Mouse (Mus musculus) forebrain, embryonic 10.5 days (tissue): ENCODE data around the gene Gzmm. TPM values are rescaled to one million over a fixed set of nuclear protein-coding genes. Genes with fewer than 3 reads are reported as not detected.
"Not testable (repeated sequence)": the region's sequence is repeated elsewhere in the genome, so short reads cannot be mapped to it uniquely, and the experiment has no call there.

ENCODE experiments used
- DNase-seq: peaks from one replicate; pipeline ENCODE4 v3.0.0-alpha.2; 2017; ENCODE audit warnings: low spot score; ENCODE audit errors: extremely low spot score
- H3K27ac ChIP-seq: fragments of 300-500 bp; sonication (generic); 2 replicates; pipeline ENCODE4 v1.5.1; 2016; ENCODE audit warnings: mild to moderate bottlenecking
- H3K27me3 ChIP-seq: fragments of 300-500 bp; sonication (generic); 2 replicates; pipeline ENCODE4 v1.6.1; 2016; ENCODE audit warnings: mild to moderate bottlenecking; ENCODE audit not compliant: poor library complexity, severe bottlenecking
- H3K36me3 ChIP-seq: fragments of 300-500 bp; sonication (generic); replicated peaks from 2 replicates; pipeline ENCODE4 v1.6.1; 2016; ENCODE audit warnings: mild to moderate bottlenecking, moderate library complexity
- H3K4me1 ChIP-seq: fragments of 300-500 bp; sonication (generic); 2 replicates; pipeline ENCODE4 v1.6.1; 2016
- H3K4me3 ChIP-seq: fragments of 300-500 bp; sonication (generic); 2 replicates; pipeline ENCODE4 v1.5.1; 2016; ENCODE audit warnings: mild to moderate bottlenecking, moderate library complexity
- H3K9me3 ChIP-seq: fragments of 300-500 bp; sonication (generic); 2 replicates; pipeline ENCODE4 v1.6.1; 2016; ENCODE audit warnings: mild to moderate bottlenecking, moderate library complexity
- WGBS: fragments of 180-500 bp; shearing (Covaris S2); methylation state at CpG from one replicate; pipeline ENCODE4 v1.1.7; 2016; 5-methylcytosine and 5-hydroxymethylcytosine counted together
- polyA plus RNA-seq: library from polyadenylated mRNA; unstranded; fragments of >200 nt; fragmentation: Nextera tagmentation; extraction: Ambion mirVana; gene quantifications from 2 replicates; pipeline ENCODE4 v1.2.1, GENCODE M21; 2016

Gzmm gene
- polyA plus RNA-seq, 1 experiment from 2014 or later: 1.0 TPM

GRCm38 (mm10) chr10:79696129-79696651 is 7.4 kb downstream of the Gzmm start:
- H3K27me3 ChIP-seq: no peaks in the 10 kb centered on the region
- H3K4me1 ChIP-seq: peaks cover 22% of the 10 kb centered on the region
- WGBS: 62% methylated on average over 9 of the region's 9 CpGs
- no peak for DNase-seq
- no peak overlapping the region for H3K4me3 ChIP-seq
- peaks cover 7% of the 10 kb centered on the region for H3K9me3 ChIP-seq
- H3K27ac ChIP-seq: peak overlapping the region; percentile 40; the same call in 1 of the 2 replicates
- H3K36me3 ChIP-seq: peaks cover 5% of the 10 kb centered on the region; the same call in 1 of the 2 replicates

GRCm38 (mm10) chr10:79697916-79698315 is 9.1 kb downstream of the Gzmm start:
- 84% methylated on average over 6 of the region's 6 CpGs for WGBS
- peaks cover 31% of the 10 kb centered on the region for H3K4me1 ChIP-seq
- no peak overlapping the region for H3K27ac ChIP-seq
- no peaks in the 10 kb centered on the region for H3K27me3 ChIP-seq
- DNase-seq: no peak
- no peaks in the 10 kb centered on the region for H3K36me3 ChIP-seq
- H3K9me3 ChIP-seq: no peaks in the 10 kb centered on the region
- H3K4me3 ChIP-seq: no peak overlapping the region

GRCm38 (mm10) chr10:79698459-79698858 is 9.6 kb downstream of the Gzmm start:
- H3K27ac ChIP-seq: no peak overlapping the region
- no peaks in the 10 kb centered on the region for H3K9me3 ChIP-seq
- H3K36me3 ChIP-seq: no peaks in the 10 kb centered on the region
- no peaks in the 10 kb centered on the region for H3K27me3 ChIP-seq
- DNase-seq: no peak
- WGBS: 97% methylated on average over 6 of the region's 6 CpGs
- peaks cover 31% of the 10 kb centered on the region for H3K4me1 ChIP-seq
- H3K4me3 ChIP-seq: no peak overlapping the region

- DNase-seq: no peak
- Histone ChIP-seq H3K4me3 (no peak overlapping the region), H3K36me3 (no peaks in the 10 kb centered on the region), H3K4me1 (peaks cover 39% of the 10 kb centered on the region), H3K9me3 (no peaks in the 10 kb centered on the region), H3K27me3 (no peaks in the 10 kb centered on the region), H3K27ac (peak overlapping the region; percentile 8)
- 52% methylated on average over 7 of the region's 7 CpGs for WGBS
These were observed 11.9 kb downstream of the Gzmm start for GRCm38 (mm10) chr10:79700676-79701075.

GRCm38 (mm10) chr10:79701443-79702129 is 12.8 kb downstream of the Gzmm start:
- H3K27me3 ChIP-seq: no peaks in the 10 kb centered on the region
- H3K4me1 ChIP-seq: peaks cover 39% of the 10 kb centered on the region
- H3K36me3 ChIP-seq: peaks cover 7% of the 10 kb centered on the region
- 64% methylated on average over 10 of the region's 10 CpGs for WGBS
- no peak for DNase-seq
- H3K4me3 ChIP-seq: no peak overlapping the region
- H3K27ac ChIP-seq: peak overlapping the region; percentile 8
- no peaks in the 10 kb centered on the region for H3K9me3 ChIP-seq

- WGBS: 86% methylated on average over 4 of the region's 4 CpGs
- H3K4me3 ChIP-seq, H3K9me3 ChIP-seq, H3K27me3 ChIP-seq, H3K27ac ChIP-seq, DNase-seq: not testable (repeated sequence)
- peaks cover 21% of the 10 kb centered on the region for H3K36me3 ChIP-seq
- peaks cover 52% of the 10 kb centered on the region for H3K4me1 ChIP-seq
These were observed 14.2 kb downstream of the Gzmm start for GRCm38 (mm10) chr10:79702970-79703369.

- H3K36me3 ChIP-seq: peaks cover 27% of the 10 kb centered on the region
- DNase-seq: no peak
- H3K27ac ChIP-seq: peak overlapping the region; percentile 98
- H3K4me3 ChIP-seq: peak overlapping the region; percentile 86
- H3K27me3 ChIP-seq: no peaks in the 10 kb centered on the region
- no peaks in the 10 kb centered on the region for H3K9me3 ChIP-seq
- H3K4me1 ChIP-seq: peaks cover 54% of the 10 kb centered on the region
- 77% methylated on average over 10 of the region's 10 CpGs for WGBS
These were observed 14.7 kb downstream of the Gzmm start for GRCm38 (mm10) chr10:79703541-79703940.

- Histone ChIP-seq H3K27me3 (no peaks in the 10 kb centered on the region), H3K9me3 (no peaks in the 10 kb centered on the region), H3K36me3 (peaks cover 34% of the 10 kb centered on the region), H3K27ac (peak within 1 kb of the TSS; percentile 98), H3K4me3 (peak within 1 kb of the TSS; percentile 86), H3K4me1 (peaks cover 61% of the 10 kb centered on the region)
- WGBS: under 1% methylated on average over 65 of the region's 65 CpGs
- DNase-seq: peak; percentile 98
These were observed 15.5 kb downstream of the Gzmm start, which contains the start of gene Bsg for GRCm38 (mm10) chr10:79704065-79704969. Bsg (plus strand) TSS chr10:79704491.

GRCm38 (mm10) chr10:79704970-79705360 is 16.1 kb downstream of the Gzmm start:
- Histone ChIP-seq H3K27me3 (no peaks in the 10 kb centered on the region), H3K9me3 (no peaks in the 10 kb centered on the region), H3K4me3 (peak overlapping the region; percentile 86), H3K36me3 (peaks cover 41% of the 10 kb centered on the region), H3K4me1 (peaks cover 67% of the 10 kb centered on the region), H3K27ac (peak overlapping the region; percentile 98)
- 5% methylated on average over 10 of the region's 10 CpGs for WGBS
- no peak for DNase-seq

GRCm38 (mm10) chr10:79705951-79706350 is 17.1 kb downstream of the Gzmm start:
- Histone ChIP-seq H3K27ac (peak overlapping the region; percentile 98), H3K36me3 (peaks cover 51% of the 10 kb centered on the region), H3K9me3 (no peaks in the 10 kb centered on the region), H3K4me1 (peaks cover 62% of the 10 kb centered on the region), H3K4me3 (peak overlapping the region; percentile 86), H3K27me3 (no peaks in the 10 kb centered on the region)
- WGBS: 79% methylated on average over 5 of the region's 5 CpGs
- DNase-seq: no peak

- no peak for DNase-seq
- Histone ChIP-seq H3K4me3 (peak overlapping the region; percentile 86), H3K36me3 (peaks cover 57% of the 10 kb centered on the region), H3K9me3 (no peaks in the 10 kb centered on the region), H3K4me1 (peaks cover 56% of the 10 kb centered on the region), H3K27ac (peak overlapping the region; percentile 98), H3K27me3 (no peaks in the 10 kb centered on the region)
- WGBS: 84% methylated on average over 5 of the region's 5 CpGs
These were observed 17.7 kb downstream of the Gzmm start for GRCm38 (mm10) chr10:79706406-79707094.

GRCm38 (mm10) chr10:79707162-79707561 is 18.3 kb downstream of the Gzmm start:
- Histone ChIP-seq H3K4me3 (peak overlapping the region; percentile 86; the same call in 1 of the 2 replicates), H3K36me3 (peaks cover 63% of the 10 kb centered on the region), H3K9me3 (no peaks in the 10 kb centered on the region), H3K27ac (no peak overlapping the region), H3K4me1 (peaks cover 51% of the 10 kb centered on the region), H3K27me3 (no peaks in the 10 kb centered on the region)
- DNase-seq: no peak
- 93% methylated on average over 1 of the region's 1 CpGs for WGBS
